Mouse (Mus musculus): ENCODE measurements around the gene Ppm1k.
"Not testable (repeated sequence)": the region's sequence is repeated elsewhere in the genome, so short reads cannot be mapped to it uniquely, and the experiment has no call there.

The Ppm1k gene

DNA sequence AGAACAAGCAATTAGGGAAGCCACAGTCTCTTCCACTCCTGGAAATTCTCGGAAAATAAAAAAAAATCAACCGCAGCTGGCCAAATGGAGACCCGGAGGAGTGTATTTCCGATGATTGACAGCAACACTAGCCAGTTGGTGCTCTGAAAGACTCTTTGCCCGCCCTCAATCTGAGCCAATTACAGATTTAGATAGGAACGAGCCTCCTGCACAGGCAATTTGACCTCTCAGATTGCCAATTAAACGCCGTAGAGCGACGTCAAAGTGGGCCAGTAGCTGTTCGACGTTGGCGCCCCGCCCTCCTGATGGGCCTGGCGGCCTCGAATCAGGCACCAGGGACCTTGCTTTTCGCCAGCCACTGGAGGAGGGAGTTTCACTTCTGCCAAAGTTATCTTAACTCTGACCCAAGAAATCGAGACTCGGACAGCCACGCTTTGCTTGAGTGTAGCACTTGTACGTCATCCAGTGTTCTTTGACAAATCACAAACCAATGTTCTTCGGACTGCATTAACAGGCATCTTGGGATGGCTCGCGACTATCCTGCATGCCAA, at the start of gene Ppm1k:
Gene Ppm1k (minus strand): TSS at position 83 of the 551 bp plus-strand sequence.
- peak; percentile 84 to 88 for DNase-seq (ENCODE audit: low spot score in 2 of 2)

DNA sequence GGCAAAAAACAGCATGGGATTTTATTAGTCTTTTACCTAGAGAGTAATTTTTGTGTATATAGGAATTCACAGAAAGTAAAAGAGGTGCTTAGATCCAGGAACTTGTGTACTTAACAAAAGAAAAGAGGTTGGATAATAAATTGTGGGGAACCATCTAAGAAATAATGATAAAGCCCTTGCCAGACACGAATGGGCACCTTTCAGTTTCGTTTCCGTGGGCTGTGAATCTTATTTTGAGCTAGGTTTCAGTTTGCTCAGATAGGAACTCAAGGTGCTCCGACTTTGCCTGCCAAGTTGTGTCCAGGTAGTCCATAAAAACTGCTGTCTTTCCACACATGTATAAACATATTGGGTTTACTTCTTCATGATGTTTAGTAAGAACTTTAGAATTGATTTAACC, 47.1 kb upstream of the Ppm1k start:
- peak in 1 of 2 experiments; percentile 8 for DNase-seq (ENCODE audit: low spot score in 2 of 2)

DNA sequence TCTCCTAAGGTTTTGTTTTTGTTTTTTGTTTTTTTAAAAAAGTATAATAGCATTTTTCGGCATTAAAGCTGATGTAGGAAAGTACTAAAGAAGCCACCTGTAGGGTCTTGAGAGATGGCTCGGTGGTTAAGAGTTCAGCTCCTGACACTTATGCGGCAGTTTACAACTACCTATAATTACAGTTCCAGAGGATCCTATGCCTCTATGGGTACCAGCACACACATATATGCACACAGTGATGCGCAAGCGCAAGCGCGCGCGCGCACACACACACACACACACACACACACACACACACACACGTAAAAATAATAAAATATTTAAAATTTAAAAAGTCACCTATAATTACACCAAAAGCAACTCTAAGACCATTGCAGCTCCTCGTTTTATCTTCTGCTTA, 46.3 kb upstream of the Ppm1k start:
- DNase-seq (ENCODE audit: low spot score in 2 of 2), result no peak

DNA sequence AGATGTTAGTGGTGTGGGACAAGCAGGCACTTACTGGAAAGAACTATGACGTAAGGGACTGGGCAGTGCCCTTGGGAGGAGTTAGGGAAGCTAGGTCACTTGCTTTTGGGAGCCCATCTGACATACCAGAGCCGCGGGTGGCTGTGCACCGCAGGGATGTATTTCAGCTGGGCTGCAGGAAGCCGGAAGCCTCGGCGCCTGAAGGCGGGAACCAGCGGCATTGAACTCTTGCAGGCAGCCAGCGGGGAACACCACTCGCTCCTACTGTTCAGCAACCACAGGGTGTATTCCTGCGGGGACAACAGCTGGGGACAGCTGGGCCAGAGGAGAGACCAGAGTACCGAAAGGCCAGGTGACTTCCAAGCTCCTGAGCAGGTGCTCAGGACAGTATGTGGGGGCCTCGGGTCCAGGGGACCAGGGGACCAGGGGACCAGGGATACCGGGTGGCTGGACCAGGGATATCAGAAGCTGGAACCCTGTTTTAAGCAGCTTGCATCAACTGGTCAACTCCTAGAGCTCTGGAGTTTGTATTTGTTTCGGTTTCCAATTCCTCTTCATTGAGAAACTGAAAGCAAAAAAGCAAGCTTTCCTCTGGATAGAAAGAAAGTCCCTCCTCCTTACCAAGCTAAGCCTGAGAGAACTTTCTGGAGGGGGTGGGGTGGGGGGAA, 45.7 kb upstream of the Ppm1k start, which contains the start of gene Herc6:
Gene Herc6 (plus strand): TSS at position 120 of the 668 bp plus-strand sequence.
- DNase-seq (ENCODE audit: low spot score in 2 of 2), result peak; percentile 52 to 53

DNA sequence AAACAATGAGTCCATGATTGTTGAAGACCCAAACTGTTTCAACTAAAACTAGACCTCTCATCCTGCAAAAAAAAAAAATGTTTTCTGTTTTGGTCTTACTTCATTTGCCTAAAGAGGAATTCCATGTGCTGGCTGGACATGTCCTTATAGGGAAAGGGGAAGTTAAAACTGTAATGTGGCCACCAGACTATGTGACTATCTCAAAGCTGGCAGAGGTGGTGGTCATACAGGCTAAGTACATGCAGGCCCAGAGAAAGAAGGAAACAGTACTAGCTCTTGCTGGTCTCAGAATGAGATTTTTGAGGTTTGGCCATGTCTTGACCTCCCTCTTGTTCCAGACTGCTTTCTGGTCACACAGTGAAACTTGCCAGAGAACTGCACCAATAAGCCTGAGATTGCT, 36.3 kb upstream of the Ppm1k start:
- DNase-seq (ENCODE audit: low spot score in 2 of 2), result no peak

DNA sequence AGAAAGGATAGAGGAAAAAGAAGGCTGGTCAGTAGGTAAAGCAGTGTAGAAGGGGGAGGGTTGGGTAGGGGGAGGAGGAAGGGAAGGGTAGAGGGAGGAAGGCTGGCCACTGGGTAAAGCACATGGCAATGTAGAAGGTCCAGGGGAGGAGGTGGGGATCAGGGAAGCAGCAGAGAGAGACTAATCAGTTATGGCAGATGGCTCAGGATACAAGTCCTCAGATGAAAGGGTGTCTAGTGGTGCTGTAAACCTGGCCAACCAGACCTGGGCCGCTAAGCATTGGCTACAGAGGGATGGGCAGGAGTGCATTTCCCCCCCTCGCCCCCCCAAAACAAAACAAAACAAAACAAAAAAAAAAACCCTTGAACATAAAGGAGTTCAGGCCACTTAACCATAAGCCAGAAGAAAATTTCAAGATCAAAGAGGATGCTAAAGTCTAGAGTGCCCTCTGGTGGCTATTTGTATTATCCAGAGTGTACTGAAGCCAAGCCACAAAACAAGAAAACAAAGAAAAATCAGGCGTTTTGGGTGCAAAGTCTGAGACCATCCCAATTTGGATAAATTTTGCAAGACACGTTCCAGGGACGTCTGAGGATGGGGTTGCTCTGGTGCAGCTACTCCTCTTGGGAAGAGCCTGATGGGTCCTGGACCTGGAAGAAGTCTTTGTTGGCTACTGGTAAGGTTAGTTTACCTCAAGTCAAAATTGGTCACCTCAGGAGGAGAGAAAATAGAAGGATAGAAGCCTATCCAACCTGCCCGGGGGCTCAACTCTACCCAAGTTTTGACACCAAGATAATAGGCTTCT, 35.1 kb upstream of the Ppm1k start:
- DNase-seq (ENCODE audit: low spot score in 2 of 2), result peak in 1 of 2 experiments; percentile 22

DNA sequence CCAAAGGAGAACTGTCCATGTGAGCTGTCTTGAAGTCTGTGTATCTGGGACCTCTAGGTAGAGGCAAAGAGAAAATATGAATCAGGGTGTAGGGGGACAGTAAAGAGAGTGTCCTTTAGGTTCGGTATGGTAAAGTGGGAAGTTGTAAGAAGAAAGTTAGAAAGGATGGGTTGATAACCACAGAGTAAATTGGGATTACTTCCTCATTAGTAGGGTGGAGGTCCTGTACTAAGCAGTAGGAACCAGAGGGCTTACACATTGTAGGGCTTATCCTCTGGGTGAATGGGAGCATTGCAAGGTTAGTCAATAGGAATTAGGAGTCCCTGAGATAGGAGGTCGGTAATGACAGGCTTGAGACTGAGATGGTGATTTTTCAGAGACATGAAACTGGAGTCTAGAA, 32.4 kb upstream of the Ppm1k start:
- DNase-seq (ENCODE audit: low spot score in 2 of 2), result no peak

DNA sequence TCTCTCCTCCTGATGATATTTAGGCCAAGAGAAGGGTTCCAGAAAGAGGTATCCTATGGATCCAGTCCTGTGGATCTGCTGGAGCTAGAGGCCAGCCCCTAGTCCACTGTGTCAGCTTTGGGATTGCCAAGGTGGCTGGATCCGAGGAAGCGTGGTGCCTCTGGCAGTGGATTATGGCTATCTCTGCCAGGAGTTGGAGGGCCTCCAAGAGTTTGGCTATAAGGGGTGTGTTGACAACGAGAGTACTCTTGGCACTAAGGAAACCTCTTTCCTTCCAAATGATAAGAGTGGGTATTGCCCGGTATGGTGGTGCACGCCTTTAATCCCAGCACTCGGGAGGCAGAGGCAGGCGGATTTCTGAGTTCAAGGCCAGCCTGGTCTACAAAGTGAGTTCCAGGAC, 30.2 kb upstream of the Ppm1k start:
- no peak for DNase-seq (ENCODE audit: low spot score in 2 of 2)

DNA sequence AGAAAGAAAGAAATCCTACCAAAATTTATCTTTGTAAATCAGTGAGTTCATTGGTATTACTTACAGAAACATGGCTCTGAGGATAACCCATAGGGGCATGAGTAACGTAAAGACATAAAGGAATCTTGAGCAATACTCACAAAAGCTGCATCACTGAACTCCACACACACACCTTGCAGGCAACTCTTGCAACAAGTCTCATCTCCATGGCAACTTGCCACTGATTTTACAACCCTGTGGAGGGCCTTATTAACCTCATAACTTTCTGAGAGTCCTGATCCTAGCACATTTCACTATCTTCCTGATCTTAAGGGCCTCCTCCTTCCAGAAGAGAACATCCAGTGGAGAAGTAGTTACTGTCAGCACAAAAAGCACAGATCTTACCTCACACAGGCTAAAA, 28.2 kb upstream of the Ppm1k start:
- no peak for DNase-seq (ENCODE audit: low spot score in 2 of 2)

DNA sequence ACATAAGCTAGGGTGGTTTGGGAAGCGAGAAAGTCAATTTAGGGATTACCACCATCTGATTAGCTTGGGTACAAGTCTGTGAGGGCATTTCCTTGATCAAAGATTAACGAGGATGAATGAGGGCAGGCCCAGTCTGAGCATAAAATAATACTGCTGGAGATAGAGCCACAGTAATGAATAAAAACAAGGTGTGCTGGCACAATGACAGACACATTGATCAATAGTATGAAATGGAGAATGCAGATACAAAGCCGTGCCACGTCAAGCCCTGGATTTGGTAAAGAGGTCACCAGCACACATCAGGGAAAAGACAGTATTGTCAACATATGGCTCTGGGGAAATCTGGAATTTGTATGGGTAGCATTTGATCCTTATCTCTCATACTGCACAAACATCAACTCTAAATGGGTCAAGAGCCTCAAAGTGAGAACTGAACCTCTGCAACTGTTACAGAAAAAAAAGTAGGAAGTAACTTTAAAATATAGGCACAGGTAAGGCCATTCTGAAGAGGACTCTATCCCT, 22.6 kb upstream of the Ppm1k start:
- DNase-seq (ENCODE audit: low spot score in 2 of 2), result no peak

DNA sequence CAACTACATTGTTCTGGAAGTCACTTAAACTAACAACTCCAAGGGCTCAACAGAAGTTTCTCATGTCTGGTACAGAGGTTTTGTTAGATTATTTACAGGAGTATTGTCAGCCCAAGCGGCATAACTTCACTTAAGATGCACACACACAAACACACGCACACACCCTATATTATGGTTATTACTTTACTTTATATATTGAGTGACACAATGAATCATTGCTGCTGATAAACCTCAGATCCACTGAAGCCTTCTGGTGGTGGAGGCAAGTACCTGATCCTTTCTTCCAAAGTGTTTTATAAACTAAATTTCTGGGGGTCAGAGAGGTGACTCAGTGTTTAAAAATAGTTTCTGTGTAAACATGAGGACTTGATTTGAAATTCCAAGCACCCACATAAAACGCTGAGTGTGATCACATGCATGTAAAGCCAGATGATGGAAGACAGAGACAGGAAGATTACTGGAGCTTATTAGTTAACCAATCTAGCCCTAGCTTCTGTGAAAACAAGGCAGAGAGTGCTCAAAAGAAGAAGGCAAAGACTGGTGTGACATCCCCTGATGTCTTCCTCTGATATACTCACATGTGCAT, 16.0 kb upstream of the Ppm1k start:
- no peak for DNase-seq (ENCODE audit: low spot score in 2 of 2)

DNA sequence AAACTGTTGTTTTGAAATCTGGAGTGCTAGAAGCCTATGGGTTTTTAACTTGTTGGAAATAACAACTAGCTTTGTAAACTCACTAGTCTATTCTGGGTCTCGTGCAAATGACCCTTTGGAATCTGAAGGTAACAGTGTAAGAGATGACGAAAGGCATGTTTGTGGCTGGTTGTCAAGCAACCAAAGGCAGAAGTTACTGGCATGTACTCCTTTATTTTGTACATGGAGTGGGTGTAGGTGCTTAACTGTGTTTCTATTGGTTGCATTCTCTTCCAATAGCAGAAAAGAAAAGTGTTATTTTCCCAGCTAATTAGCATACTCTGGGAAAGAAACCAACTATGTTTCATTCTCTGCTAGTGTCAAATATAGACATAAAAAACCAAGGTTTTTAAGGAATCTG, 9.6 kb upstream of the Ppm1k start:
- no peak for DNase-seq (ENCODE audit: low spot score in 2 of 2)

DNA sequence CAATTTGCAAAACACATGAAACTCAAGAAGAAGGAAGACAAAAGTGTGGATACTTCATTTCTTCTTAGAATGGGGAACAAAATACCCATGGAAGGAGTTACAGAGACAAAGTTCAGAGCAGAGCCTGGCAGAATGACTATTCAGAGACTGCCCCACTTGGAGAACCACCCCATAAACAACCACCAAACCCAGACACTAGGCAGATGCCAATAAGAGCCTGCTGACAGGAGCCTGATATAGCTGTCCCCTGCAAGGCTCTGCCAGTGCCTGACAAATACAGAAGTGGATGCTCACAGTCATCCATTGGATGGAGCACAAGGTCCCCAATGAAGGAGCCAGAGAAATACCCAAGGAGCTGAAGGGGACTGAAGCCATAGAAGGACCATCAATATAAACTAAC, 8.3 kb upstream of the Ppm1k start:
- DNase-seq (ENCODE audit: low spot score in 2 of 2), result not testable (repeated sequence)

DNA sequence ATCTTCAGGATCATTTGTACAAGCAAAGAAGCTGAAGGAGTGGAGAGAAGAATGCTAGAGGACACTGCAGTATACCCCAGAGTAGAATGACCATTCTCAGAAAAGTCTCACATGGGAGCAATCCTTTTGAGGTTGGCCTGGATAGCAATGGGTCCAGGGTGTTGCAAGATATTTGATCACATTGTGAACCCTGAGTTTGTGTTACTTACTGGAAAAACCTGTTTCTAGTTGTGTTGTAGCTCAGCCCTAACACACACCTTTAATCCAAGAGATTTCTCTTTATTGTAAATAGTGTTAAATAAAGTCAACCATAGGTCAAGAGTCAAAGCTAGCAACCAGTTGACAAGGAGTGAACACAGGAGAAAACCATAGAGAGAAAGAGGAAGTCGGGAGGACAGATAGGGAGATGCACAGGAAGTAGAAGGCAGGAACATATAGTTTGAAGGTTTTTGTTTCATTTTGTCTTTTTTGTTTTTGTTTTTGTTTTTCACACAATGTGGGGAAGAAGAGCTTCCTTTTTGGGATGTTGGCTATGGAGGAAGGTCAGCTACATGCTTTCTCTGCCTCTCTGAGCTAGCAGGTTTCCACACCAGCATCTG, 6.6 kb upstream of the Ppm1k start:
- no peak for DNase-seq (ENCODE audit: low spot score in 2 of 2)

DNA sequence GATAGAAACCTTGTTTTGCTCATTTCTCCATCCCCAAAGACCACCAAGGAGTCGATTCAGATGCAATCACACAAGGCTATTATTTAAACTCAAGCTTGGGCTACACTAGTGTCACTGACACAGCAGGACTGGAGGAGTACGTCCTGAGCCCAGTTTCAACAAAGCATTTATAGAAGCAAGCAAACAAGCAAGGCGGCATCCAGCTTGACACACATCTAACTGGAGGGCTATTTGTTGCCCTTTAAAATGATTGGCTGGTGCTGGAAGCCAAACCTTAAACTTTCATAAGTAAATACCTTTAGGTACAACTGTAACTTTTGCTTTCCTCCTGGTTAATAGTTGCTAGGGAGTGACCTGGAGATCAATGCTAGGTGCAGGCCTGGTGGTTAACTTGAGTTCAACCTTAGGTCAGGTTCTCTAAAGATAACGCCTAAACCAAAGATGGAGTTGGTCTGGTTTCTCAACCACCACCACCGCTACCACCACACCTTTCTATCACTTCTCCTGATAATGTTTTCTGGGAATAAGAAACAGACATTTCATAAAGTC, 5.8 kb upstream of the Ppm1k start:
- no peak for DNase-seq (ENCODE audit: low spot score in 2 of 2)

DNA sequence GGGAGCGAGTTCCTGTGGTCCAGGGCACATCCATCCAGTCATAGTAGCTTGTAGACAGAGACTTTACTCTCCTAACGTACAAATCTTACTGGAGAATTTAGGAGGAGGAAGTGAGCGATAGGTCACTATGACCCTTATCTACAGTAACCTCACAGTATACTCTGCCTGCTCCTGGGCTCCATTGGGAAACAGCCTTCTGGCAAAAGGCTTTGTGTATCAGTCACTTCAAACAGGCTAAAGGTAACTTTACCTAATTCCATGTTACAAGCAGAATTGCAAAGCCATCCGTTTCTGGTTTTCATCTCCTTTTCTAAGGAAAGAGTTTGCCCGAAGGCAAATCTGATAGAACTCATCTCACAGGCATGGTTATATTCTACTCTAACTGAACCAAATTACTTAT, 2.6 kb upstream of the Ppm1k start:
- DNase-seq (ENCODE audit: low spot score in 2 of 2), result no peak

DNA sequence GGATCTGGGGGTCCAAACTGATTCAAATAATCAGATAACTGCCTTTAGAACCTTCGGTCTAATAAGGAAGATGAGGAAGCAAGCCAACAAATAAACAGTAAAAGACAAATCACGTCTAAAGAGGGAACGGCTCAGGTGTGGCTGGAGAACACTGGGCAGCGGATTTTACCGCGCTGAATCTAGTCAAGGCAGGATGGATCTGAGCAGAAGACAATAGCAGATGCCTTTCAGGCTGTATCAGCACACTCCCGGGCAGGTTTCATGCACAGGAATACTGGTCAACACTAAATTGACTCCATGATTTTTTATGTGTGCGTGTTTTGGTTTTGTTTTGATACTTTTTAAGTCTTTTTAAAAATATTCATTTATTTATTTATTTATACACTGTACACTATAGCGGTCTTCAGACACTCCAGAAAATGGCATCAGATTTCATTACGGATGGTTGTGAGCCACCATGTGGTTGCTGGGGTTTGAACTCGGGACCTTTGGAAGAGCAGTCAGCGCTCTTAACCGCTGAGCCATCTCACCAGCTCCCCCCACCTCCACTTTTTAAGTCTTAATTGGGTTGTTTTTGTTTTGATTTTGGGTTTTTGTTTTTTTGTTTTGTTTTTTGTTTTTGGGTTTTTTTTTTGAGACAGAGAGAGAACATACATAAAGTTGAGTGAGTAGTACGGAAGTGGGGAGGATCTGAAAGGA, 852 bp upstream of the Ppm1k start:
- DNase-seq (ENCODE audit: low spot score in 2 of 2), result no peak

DNA sequence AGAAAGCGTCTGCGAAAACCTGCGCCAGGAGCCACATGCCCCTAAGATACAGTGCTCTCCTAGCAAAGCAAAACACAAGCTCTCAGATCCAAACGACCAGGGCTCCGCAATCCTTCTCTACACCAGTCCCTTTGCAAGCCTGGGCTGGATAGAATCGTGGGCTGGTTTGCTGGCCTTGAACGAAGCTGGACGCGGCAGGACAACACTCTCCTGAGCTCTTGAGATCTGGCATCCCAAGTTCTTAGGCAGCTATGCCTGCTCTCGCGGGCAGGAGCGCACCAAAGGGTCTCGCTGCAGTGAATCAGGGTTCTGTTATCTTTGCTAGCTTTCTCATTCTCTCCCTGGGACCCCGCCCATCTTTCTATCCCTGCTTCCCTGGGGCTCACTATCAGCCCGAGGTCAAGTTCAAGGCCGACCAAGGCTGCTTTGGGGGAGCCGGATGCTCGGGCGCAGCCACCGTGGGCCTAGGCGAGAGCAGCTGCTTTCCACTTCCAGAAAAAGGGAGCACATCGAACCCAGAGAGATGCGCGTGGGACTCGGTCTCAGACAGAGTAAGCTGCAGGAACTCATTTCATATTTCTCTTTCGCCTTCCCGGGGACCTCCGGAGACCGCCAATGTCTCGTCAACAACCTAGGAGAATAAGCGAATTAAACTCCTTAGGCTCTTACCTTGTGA, 519 bp downstream of the Ppm1k start:
- DNase-seq (ENCODE audit: low spot score in 2 of 2), result peak; percentile 7 to 16

DNA sequence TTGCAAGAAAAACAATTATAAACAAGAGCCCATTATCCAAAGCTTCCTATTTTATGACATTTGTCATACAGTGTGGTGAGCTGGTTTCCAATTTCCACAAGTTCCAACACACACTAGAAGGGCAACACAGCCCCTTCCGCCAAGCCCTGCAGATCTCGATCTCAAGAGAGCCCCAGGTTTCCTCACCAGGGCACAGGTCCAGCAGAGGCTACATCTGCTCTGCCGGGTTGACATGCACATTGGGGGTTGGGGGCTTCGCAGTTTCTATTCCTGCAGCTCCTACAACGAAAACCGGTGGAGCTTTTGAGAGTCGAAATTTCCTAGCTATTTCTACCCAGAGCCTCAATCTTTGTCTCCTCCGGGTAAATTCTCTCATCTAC, 1.0 kb downstream of the Ppm1k start:
- no peak for DNase-seq (ENCODE audit: low spot score in 2 of 2)

DNA sequence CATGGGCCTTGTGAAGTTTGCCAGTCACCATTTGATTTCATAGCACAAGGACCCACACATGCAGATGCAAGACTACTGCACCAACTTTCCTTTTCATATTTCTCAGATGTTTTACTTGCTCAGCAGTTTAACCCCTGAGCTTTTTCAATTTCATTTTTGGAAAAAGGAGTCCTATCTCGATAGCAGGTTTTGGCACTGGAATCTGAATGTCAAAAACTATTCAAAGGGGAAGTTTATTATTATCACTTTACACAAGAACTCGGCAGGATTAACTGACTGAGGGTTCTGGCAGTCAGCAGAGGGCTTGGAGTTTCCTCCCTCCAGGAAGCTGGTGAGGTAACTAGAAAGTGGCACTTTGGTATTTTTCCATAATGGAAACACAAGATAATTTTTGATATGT, 1.9 kb downstream of the Ppm1k start:
- DNase-seq (ENCODE audit: low spot score in 2 of 2), result no peak

DNA sequence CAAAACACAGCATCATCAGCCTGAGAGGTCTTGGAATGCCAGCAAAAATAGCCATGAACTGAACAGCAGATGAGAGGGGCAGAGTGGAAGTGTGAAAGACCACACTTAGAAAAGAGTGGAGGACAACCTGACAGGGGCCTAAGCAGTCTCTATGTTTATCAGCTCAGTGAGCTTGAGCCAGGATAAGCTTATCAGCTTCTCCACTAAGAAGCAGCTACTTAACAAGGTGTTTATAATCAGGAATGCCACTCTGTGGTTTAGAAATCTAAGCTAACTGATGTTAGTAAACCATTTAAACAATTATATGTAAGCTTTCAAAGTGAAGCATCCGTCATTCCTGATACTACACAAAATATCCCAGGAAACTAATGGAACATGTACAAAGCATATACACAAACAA, 3.2 kb downstream of the Ppm1k start:
- no peak for DNase-seq (ENCODE audit: low spot score in 2 of 2)
